Mouse (Mus musculus): ENCODE results near the gene Eci1. TPM values are rescaled to one million over a fixed set of nuclear protein-coding genes. Genes with fewer than 3 reads are reported as not detected.
A peak's percentile ranks its signal among the peaks of the same experiment; 100 is the strongest.
"Not testable (repeated sequence)": the region's sequence is repeated elsewhere in the genome, so short reads cannot be mapped to it uniquely, and the experiment has no call there.

Gene Eci1
- polyA plus RNA-seq, 1 experiment from 2014 or later: 109 TPM

GRCm38 (mm10) chr17:24454218-24454755 is 27.8 kb downstream of the Eci1 start:
- Histone ChIP-seq H3K4me2 (ENCODE audit: low read length) (peak overlapping the region; percentile 69), H3K9me3 (replicated peaks; ENCODE audit: low read length) (no peaks in the 10 kb centered on the region), H3K4me3 (replicated peaks; ENCODE audit: low read depth, low read length) (peak overlapping the region; percentile 89), H3K9ac (ENCODE audit: low read depth, low read length) (peak overlapping the region; percentile 87), H3K4me1 (replicated peaks; ENCODE audit: insufficient read depth, low read length) (0 out of 2 replicates have a peak, but pooled peaks cover 8% of the 10 kb centered on the region), H3K36me3 (ENCODE audit: insufficient read depth, low read length) (peaks cover 8% of the 10 kb centered on the region), H3K27me3 (ENCODE audit: insufficient read depth, low read length) (no peaks in the 10 kb centered on the region), H3K27ac (peak overlapping the region; percentile 99)
- no peak for TF ChIP-seq CTCF (IDR thresholded peaks at IDR 0.05; ENCODE audit: low read depth)
- ATAC-seq (replicated peaks; ENCODE audit: low FRiP score, low read depth): no peak
- DNase-seq (ENCODE audit: low spot score): no peak
- WGBS: 3% methylated on average over 14 of the region's 14 CpGs

GRCm38 (mm10) chr17:24454756-24455522 is 28.5 kb downstream of the Eci1 start:
- under 1% methylated on average over 63 of the region's 67 CpGs for WGBS
- DNase-seq (ENCODE audit: low spot score): peak; percentile 100
- peak; percentile 93 for ATAC-seq (replicated peaks; ENCODE audit: low FRiP score, low read depth)

GRCm38 (mm10) chr17:24455523-24456206 is 29.2 kb downstream of the Eci1 start:
- H3K9me3 ChIP-seq (replicated peaks; ENCODE audit: low read length); H3K36me3 ChIP-seq (ENCODE audit: insufficient read depth, low read length); H3K4me1 ChIP-seq (replicated peaks; ENCODE audit: insufficient read depth, low read length); H3K9ac ChIP-seq (ENCODE audit: low read depth, low read length); DNase-seq (ENCODE audit: low spot score); H3K27me3 ChIP-seq (ENCODE audit: insufficient read depth, low read length): not testable (repeated sequence)
- TF ChIP-seq CTCF (IDR thresholded peaks at IDR 0.05; ENCODE audit: low read depth): peak; percentile 29
- 42% methylated on average over 10 of the region's 10 CpGs for WGBS
- H3K4me2 ChIP-seq (ENCODE audit: low read length): peak overlapping the region; percentile 39
- peak overlapping the region; percentile 17 for H3K4me3 ChIP-seq (replicated peaks; ENCODE audit: low read depth, low read length)
- ATAC-seq (replicated peaks; ENCODE audit: low FRiP score, low read depth): peak; percentile 17
- H3K27ac ChIP-seq: peak overlapping the region; percentile 60

More at GRCm38 (mm10) chr17:24454756-24455522, 28.5 kb downstream of the Eci1 start:
- H3K36me3 ChIP-seq (ENCODE audit: insufficient read depth, low read length): peaks cover 2% of the 10 kb centered on the region; the same call in 1 of the 2 replicates
- peak; percentile 48; the same call in 1 of the 2 replicates for TF ChIP-seq CTCF (IDR thresholded peaks at IDR 0.05; ENCODE audit: low read depth)
- peak overlapping the region; percentile 87 for H3K9ac ChIP-seq (ENCODE audit: low read depth, low read length)
- no peaks in the 10 kb centered on the region for H3K9me3 ChIP-seq (replicated peaks; ENCODE audit: low read length)
- H3K4me2 ChIP-seq (ENCODE audit: low read length): peak overlapping the region; percentile 69
- H3K27me3 ChIP-seq (ENCODE audit: insufficient read depth, low read length): no peaks in the 10 kb centered on the region
- H3K27ac ChIP-seq: peak overlapping the region; percentile 99
- H3K4me1 ChIP-seq (replicated peaks; ENCODE audit: insufficient read depth, low read length): 0 out of 2 replicates have a peak, but pooled peaks cover 8% of the 10 kb centered on the region
- H3K4me3 ChIP-seq (replicated peaks; ENCODE audit: low read depth, low read length): peak overlapping the region; percentile 89

GRCm38 (mm10) chr17:24461580-24461979 is 35.1 kb downstream of the Eci1 start:
- TF ChIP-seq CTCF (IDR thresholded peaks at IDR 0.05; ENCODE audit: low read depth): peak; percentile 71
- Histone ChIP-seq H3K4me1 (replicated peaks; ENCODE audit: insufficient read depth, low read length) (no peaks in the 10 kb centered on the region), H3K27ac (no peak overlapping the region), H3K27me3 (ENCODE audit: insufficient read depth, low read length) (no peaks in the 10 kb centered on the region), H3K9ac (ENCODE audit: low read depth, low read length) (no peak overlapping the region), H3K9me3 (replicated peaks; ENCODE audit: low read length) (no peaks in the 10 kb centered on the region), H3K4me2 (ENCODE audit: low read length) (no peak overlapping the region), H3K36me3 (ENCODE audit: insufficient read depth, low read length) (no peaks in the 10 kb centered on the region), H3K4me3 (replicated peaks; ENCODE audit: low read depth, low read length) (no peak overlapping the region)
- WGBS: 71% methylated on average over 2 of the region's 2 CpGs
- ATAC-seq (replicated peaks; ENCODE audit: low FRiP score, low read depth): no peak
- DNase-seq (ENCODE audit: low spot score): peak; percentile 50

- ATAC-seq (replicated peaks; ENCODE audit: low FRiP score, low read depth) (no peak), DNase-seq (ENCODE audit: low spot score) (no peak)
- Histone ChIP-seq H3K36me3 (ENCODE audit: insufficient read depth, low read length) (no peaks in the 10 kb centered on the region), H3K4me1 (replicated peaks; ENCODE audit: insufficient read depth, low read length) (no peaks in the 10 kb centered on the region), H3K27ac (no peak overlapping the region), H3K27me3 (ENCODE audit: insufficient read depth, low read length) (no peaks in the 10 kb centered on the region), H3K4me3 (replicated peaks; ENCODE audit: low read depth, low read length) (no peak overlapping the region), H3K9ac (ENCODE audit: low read depth, low read length) (no peak overlapping the region), H3K4me2 (ENCODE audit: low read length) (no peak overlapping the region), H3K9me3 (replicated peaks; ENCODE audit: low read length) (no peaks in the 10 kb centered on the region)
- WGBS: 85% methylated on average over 1 of the region's 1 CpGs
- no peak for TF ChIP-seq CTCF (IDR thresholded peaks at IDR 0.05; ENCODE audit: low read depth)
Observed at GRCm38 (mm10) chr17:24462932-24463331, 36.5 kb downstream of the Eci1 start.

DNA sequence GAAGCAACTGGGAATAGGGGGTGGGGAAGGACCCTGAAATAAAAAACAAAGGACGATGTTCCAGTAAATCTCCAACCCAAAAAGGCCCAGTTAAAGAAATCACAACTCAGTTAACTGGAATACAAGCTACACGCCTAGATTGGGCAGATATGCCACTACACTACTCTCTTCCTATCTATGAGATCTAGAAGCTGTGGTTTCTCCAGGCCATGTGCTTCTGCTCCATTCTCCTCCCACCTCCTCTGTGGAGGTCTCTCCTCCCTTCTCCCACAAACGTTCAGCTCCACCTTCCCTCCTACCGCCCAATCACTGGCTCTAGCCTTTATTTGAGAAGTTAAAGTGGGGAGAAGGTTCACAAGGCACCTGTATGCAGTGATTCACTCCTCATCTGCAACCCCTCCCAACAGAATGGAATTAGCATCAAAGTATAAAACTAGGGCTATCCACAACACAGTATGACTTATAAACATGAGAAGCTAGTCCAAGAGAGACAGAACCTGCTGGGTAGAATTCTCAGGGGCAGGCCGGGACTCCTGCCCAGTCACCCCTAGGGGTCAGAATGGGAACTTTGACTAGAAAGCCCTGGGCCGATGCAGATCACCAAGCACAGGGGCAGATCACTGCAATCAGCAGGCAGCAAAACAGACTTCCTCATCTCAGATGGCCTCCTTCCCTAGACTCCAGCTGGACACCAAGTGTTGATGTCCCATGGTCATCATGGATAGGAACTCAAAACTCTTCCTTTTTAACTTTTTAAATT is 37.1 kb downstream of the Eci1 start:
- ATAC-seq (replicated peaks; ENCODE audit: low FRiP score, low read depth): peak; percentile 40
- H3K4me3 ChIP-seq (replicated peaks; ENCODE audit: low read depth, low read length): no peak overlapping the region
- H3K27me3 ChIP-seq (ENCODE audit: insufficient read depth, low read length): no peaks in the 10 kb centered on the region
- no peak overlapping the region for H3K27ac ChIP-seq
- WGBS: 48% methylated on average over 6 of the region's 6 CpGs
- no peaks in the 10 kb centered on the region for H3K9me3 ChIP-seq (replicated peaks; ENCODE audit: low read length)
- H3K9ac ChIP-seq (ENCODE audit: low read depth, low read length): no peak overlapping the region
- no peaks in the 10 kb centered on the region for H3K4me1 ChIP-seq (replicated peaks; ENCODE audit: insufficient read depth, low read length)
- no peak for DNase-seq (ENCODE audit: low spot score)
- no peak overlapping the region for H3K4me2 ChIP-seq (ENCODE audit: low read length)
- H3K36me3 ChIP-seq (ENCODE audit: insufficient read depth, low read length): no peaks in the 10 kb centered on the region
- TF ChIP-seq CTCF (IDR thresholded peaks at IDR 0.05; ENCODE audit: low read depth): 0 out of 2 replicates have a peak, but pooled peaks have one; percentile 4
